Mouse (Mus musculus): ENCODE measurements around the gene Try10. TPM values are rescaled to one million over a fixed set of nuclear protein-coding genes. Genes with fewer than 3 reads are reported as not detected.
"Not testable (repeated sequence)": the region's sequence is repeated elsewhere in the genome, so short reads cannot be mapped to it uniquely, and the experiment has no call there.

The Try10 gene
- not detected in 2 replicates for polyA plus RNA-seq (2015; fragmentation: Nextera tagmentation; extraction: Ambion mirVana)

GRCm38 (mm10) chr6:41353932-41354331 is at the start of gene Try10:
Gene Try10 (plus strand): TSS chr6:41354105.
- Histone ChIP-seq H3K27me3 (ENCODE audit: control insufficient read depth, insufficient read depth, low read length) (no peaks in the 10 kb centered on the region), H3K27ac (ENCODE audit: low read length) (no peak within 1 kb of the TSS), H3K4me2 (ENCODE audit: low read depth, low read length) (no peak within 1 kb of the TSS), H3K36me3 (ENCODE audit: control insufficient read depth, insufficient read depth) (no peaks in the 10 kb centered on the region), H3K4me1 (ENCODE audit: control insufficient read depth, insufficient read depth, low read length) (no peaks in the 10 kb centered on the region), H3K4me3 (ENCODE audit: low read length) (no peak within 1 kb of the TSS), H3K9ac (ENCODE audit: low read length) (no peak within 1 kb of the TSS), H3K9me3 (replicated peaks; ENCODE audit: control insufficient read depth, low read length) (no peaks in the 10 kb centered on the region)
- 71% methylated on average over 2 of the region's 2 CpGs for WGBS
- ATAC-seq (replicated peaks; ENCODE audit: extremely low read depth, insufficient read depth, low FRiP score) = no peak

GRCm38 (mm10) chr6:41316741-41317140 is 37.2 kb upstream of the Try10 start, which contains the start of gene Try5:
Gene Try5 (minus strand): TSS chr6:41316841.
- H3K4me2 ChIP-seq (ENCODE audit: low read depth, low read length); H3K36me3 ChIP-seq (ENCODE audit: control insufficient read depth, insufficient read depth); H3K9me3 ChIP-seq (replicated peaks; ENCODE audit: control insufficient read depth, low read length); H3K9ac ChIP-seq (ENCODE audit: low read length); ATAC-seq (replicated peaks; ENCODE audit: extremely low read depth, insufficient read depth, low FRiP score); H3K27me3 ChIP-seq (ENCODE audit: control insufficient read depth, insufficient read depth, low read length); H3K4me3 ChIP-seq (ENCODE audit: low read length); H3K27ac ChIP-seq (ENCODE audit: low read length); H3K4me1 ChIP-seq (ENCODE audit: control insufficient read depth, insufficient read depth, low read length): not testable (repeated sequence)
- 52% methylated on average over 3 of the region's 3 CpGs for WGBS

- H3K27ac ChIP-seq (ENCODE audit: low read length); H3K9me3 ChIP-seq (replicated peaks; ENCODE audit: control insufficient read depth, low read length); H3K9ac ChIP-seq (ENCODE audit: low read length); H3K4me2 ChIP-seq (ENCODE audit: low read depth, low read length); ATAC-seq (replicated peaks; ENCODE audit: extremely low read depth, insufficient read depth, low FRiP score); H3K4me1 ChIP-seq (ENCODE audit: control insufficient read depth, insufficient read depth, low read length); H3K27me3 ChIP-seq (ENCODE audit: control insufficient read depth, insufficient read depth, low read length); H3K4me3 ChIP-seq (ENCODE audit: low read length); H3K36me3 ChIP-seq (ENCODE audit: control insufficient read depth, insufficient read depth): not testable (repeated sequence)
- 83% methylated on average over 1 of the region's 2 CpGs for WGBS
Observed at GRCm38 (mm10) chr6:41373772-41374171, 19.9 kb downstream of the Try10 start.

GRCm38 (mm10) chr6:41377578-41377977 is 23.7 kb downstream of the Try10 start, which contains the start of gene Prss3:
Gene Prss3 (minus strand): TSS chr6:41377678.
- not testable (repeated sequence) for H3K9ac ChIP-seq (ENCODE audit: low read length); ATAC-seq (replicated peaks; ENCODE audit: extremely low read depth, insufficient read depth, low FRiP score); H3K4me1 ChIP-seq (ENCODE audit: control insufficient read depth, insufficient read depth, low read length); H3K9me3 ChIP-seq (replicated peaks; ENCODE audit: control insufficient read depth, low read length); H3K36me3 ChIP-seq (ENCODE audit: control insufficient read depth, insufficient read depth); H3K4me2 ChIP-seq (ENCODE audit: low read depth, low read length); H3K27ac ChIP-seq (ENCODE audit: low read length); H3K27me3 ChIP-seq (ENCODE audit: control insufficient read depth, insufficient read depth, low read length); H3K4me3 ChIP-seq (ENCODE audit: low read length)

GRCm38 (mm10) chr6:41386781-41387180 is 32.9 kb downstream of the Try10 start:
- Histone ChIP-seq H3K36me3 (ENCODE audit: control insufficient read depth, insufficient read depth) (no peaks in the 10 kb centered on the region), H3K27me3 (ENCODE audit: control insufficient read depth, insufficient read depth, low read length) (no peaks in the 10 kb centered on the region), H3K4me3 (ENCODE audit: low read length) (no peak overlapping the region), H3K9ac (ENCODE audit: low read length) (no peak overlapping the region), H3K4me1 (ENCODE audit: control insufficient read depth, insufficient read depth, low read length) (no peaks in the 10 kb centered on the region), H3K9me3 (replicated peaks; ENCODE audit: control insufficient read depth, low read length) (no peaks in the 10 kb centered on the region), H3K4me2 (ENCODE audit: low read depth, low read length) (no peak overlapping the region), H3K27ac (ENCODE audit: low read length) (no peak overlapping the region)
- no peak for ATAC-seq (replicated peaks; ENCODE audit: extremely low read depth, insufficient read depth, low FRiP score)
- WGBS = 64% methylated on average over 2 of the region's 2 CpGs

GRCm38 (mm10) chr6:41391640-41392039 is 37.7 kb downstream of the Try10 start:
- H3K9ac ChIP-seq (ENCODE audit: low read length); ATAC-seq (replicated peaks; ENCODE audit: extremely low read depth, insufficient read depth, low FRiP score); H3K4me2 ChIP-seq (ENCODE audit: low read depth, low read length); H3K4me1 ChIP-seq (ENCODE audit: control insufficient read depth, insufficient read depth, low read length); H3K27me3 ChIP-seq (ENCODE audit: control insufficient read depth, insufficient read depth, low read length); H3K27ac ChIP-seq (ENCODE audit: low read length); H3K36me3 ChIP-seq (ENCODE audit: control insufficient read depth, insufficient read depth); H3K9me3 ChIP-seq (replicated peaks; ENCODE audit: control insufficient read depth, low read length); H3K4me3 ChIP-seq (ENCODE audit: low read length): not testable (repeated sequence)
- 50% methylated on average over 1 of the region's 1 CpGs for WGBS

- H3K9me3 ChIP-seq (replicated peaks; ENCODE audit: control insufficient read depth, low read length); H3K4me3 ChIP-seq (ENCODE audit: low read length); H3K4me2 ChIP-seq (ENCODE audit: low read depth, low read length); ATAC-seq (replicated peaks; ENCODE audit: extremely low read depth, insufficient read depth, low FRiP score); H3K9ac ChIP-seq (ENCODE audit: low read length); H3K4me1 ChIP-seq (ENCODE audit: control insufficient read depth, insufficient read depth, low read length); H3K36me3 ChIP-seq (ENCODE audit: control insufficient read depth, insufficient read depth); H3K27ac ChIP-seq (ENCODE audit: low read length); H3K27me3 ChIP-seq (ENCODE audit: control insufficient read depth, insufficient read depth, low read length): not testable (repeated sequence)
Observed at GRCm38 (mm10) chr6:41392056-41392455, 38.2 kb downstream of the Try10 start, which contains the start of gene Gm5771. Gene Gm5771 (plus strand): TSS chr6:41392356.

Other genes with a start within 250 kb of the Try10 start
- gene Try4, start 51.8 kb upstream of the Try10 start, polyA plus RNA-seq (2015; fragmentation: Nextera tagmentation; extraction: Ambion mirVana) = not detected in 2 replicates
- 0.21 TPM in 1 of 2 replicates, not detected in the other for gene Try5, start 37.3 kb upstream of the Try10 start, polyA plus RNA-seq (2015; fragmentation: Nextera tagmentation; extraction: Ambion mirVana)
- not detected in 2 replicates for gene Prss3, start 23.6 kb downstream of the Try10 start, polyA plus RNA-seq (2015; fragmentation: Nextera tagmentation; extraction: Ambion mirVana)
- gene Gm5771, start 38.3 kb downstream of the Try10 start, polyA plus RNA-seq (2015; fragmentation: Nextera tagmentation; extraction: Ambion mirVana) = not detected in 2 replicates
- gene Gm10334, start 92.0 kb downstream of the Try10 start, polyA plus RNA-seq (2015; fragmentation: Nextera tagmentation; extraction: Ambion mirVana) = 0.18 TPM in 1 of 2 replicates, not detected in the other
- 0.28 TPM in 1 of 2 replicates, not detected in the other for gene Prss1, start 104.8 kb downstream of the Try10 start, polyA plus RNA-seq (2015; fragmentation: Nextera tagmentation; extraction: Ambion mirVana)
- 0.30 TPM in 1 of 2 replicates, not detected in the other for gene Prss2, start 167.7 kb downstream of the Try10 start, polyA plus RNA-seq (2015; fragmentation: Nextera tagmentation; extraction: Ambion mirVana)